Mouse (Mus musculus) adrenal gland, postnatal 36 days (tissue): ENCODE data around the gene Aqp7. TPM values are rescaled to one million over a fixed set of nuclear protein-coding genes. Genes with fewer than 3 reads are reported as not detected.
A peak's percentile ranks its signal among the peaks of the same experiment; 100 is the strongest.
"Not testable (repeated sequence)": the region's sequence is repeated elsewhere in the genome, so short reads cannot be mapped to it uniquely, and the experiment has no call there.

Experiments
- DNase-seq, 2 experiments: peaks; one replicate each; pipeline ENCODE4 v3.0.0; 2021; ENCODE audit warnings: mixed read lengths in 1 of 2
- long read RNA-seq, 2 experiments: library from polyadenylated mRNA; stranded (forward); transcript quantifications; one replicate each; pipeline ENCODE4 v2.0.0; 2021; ENCODE audit warnings: borderline sequencing depth in 2 of 2
- total RNA-seq, 2 experiments: library from RNA; stranded (reverse); gene quantifications; 2 replicates each; pipeline ENCODE4 v1.2.3; 2021

Gene Aqp7
- 10 to 100 TPM; 22.9 to 26.1 TPM for total RNA-seq
- long read RNA-seq, experiment 1, transcript Aqp7-201 (8 exons, 2,527 nt): major isoform, 19 of 28 reads
- long read RNA-seq, experiment 1, partial matches to known transcripts: 3 of 28 reads
- long read RNA-seq, experiment 1, other reads (novel, unspliced or antisense): 6 of 28 reads
- long read RNA-seq, experiment 2, transcript Aqp7-201 (8 exons, 2,527 nt): major isoform, 14 of 18 reads
- long read RNA-seq, experiment 2, partial matches to known transcripts: 1 of 18 reads
- long read RNA-seq, experiment 2, other reads (novel, unspliced or antisense): 3 of 18 reads

- peak in 1 of 2 experiments; percentile 47 for DNase-seq
Observed at GRCm38 (mm10) chr4:41047524-41048271, at the start of gene Aqp7. Gene Aqp7, minus strand, starts transcription at chr4:41048139.

GRCm38 (mm10) chr4:41097381-41097780 is 49.4 kb upstream of the Aqp7 start:
- no peak for DNase-seq

- DNase-seq: no peak
Observed at GRCm38 (mm10) chr4:41096794-41097193, 48.9 kb upstream of the Aqp7 start.

GRCm38 (mm10) chr4:41096169-41096568 is 48.2 kb upstream of the Aqp7 start:
- peak in 1 of 2 experiments; percentile 23 for DNase-seq

GRCm38 (mm10) chr4:41094361-41094760 is 46.4 kb upstream of the Aqp7 start:
- peak; percentile 65 to 69 for DNase-seq

GRCm38 (mm10) chr4:41092958-41093357 is 45.0 kb upstream of the Aqp7 start:
- no peak for DNase-seq

- no peak for DNase-seq
Observed at GRCm38 (mm10) chr4:41091391-41091790, 43.5 kb upstream of the Aqp7 start.

- DNase-seq: no peak
Observed at GRCm38 (mm10) chr4:41089705-41090104, 41.8 kb upstream of the Aqp7 start.

GRCm38 (mm10) chr4:41089189-41089588 is 41.2 kb upstream of the Aqp7 start:
- DNase-seq: no peak

- no peak for DNase-seq
Observed at GRCm38 (mm10) chr4:41087459-41088298, 39.7 kb upstream of the Aqp7 start.

- DNase-seq: no peak
Observed at GRCm38 (mm10) chr4:41086947-41087346, 39.0 kb upstream of the Aqp7 start.

GRCm38 (mm10) chr4:41084819-41085218 is 36.9 kb upstream of the Aqp7 start:
- DNase-seq: no peak

GRCm38 (mm10) chr4:41082803-41083202 is 34.9 kb upstream of the Aqp7 start:
- not testable (repeated sequence) for DNase-seq

GRCm38 (mm10) chr4:41081733-41082132 is 33.8 kb upstream of the Aqp7 start:
- no peak for DNase-seq

GRCm38 (mm10) chr4:41078726-41079125 is 30.8 kb upstream of the Aqp7 start:
- no peak for DNase-seq

GRCm38 (mm10) chr4:41074461-41074860 is 26.5 kb upstream of the Aqp7 start:
- no peak for DNase-seq

GRCm38 (mm10) chr4:41073008-41073817 is 25.3 kb upstream of the Aqp7 start:
- DNase-seq: no peak

GRCm38 (mm10) chr4:41071500-41072429 is 23.8 kb upstream of the Aqp7 start:
- no peak for DNase-seq

- no peak for DNase-seq
Observed at GRCm38 (mm10) chr4:41065196-41065595, 17.3 kb upstream of the Aqp7 start.

- peak in 1 of 2 experiments; percentile 46 for DNase-seq
Observed at GRCm38 (mm10) chr4:41063894-41064673, 16.1 kb upstream of the Aqp7 start.
